Mouse (Mus musculus) small intestine, adult 2 months (tissue): Measurements from ENCODE around the gene Gm20388. TPM values are rescaled to one million over a fixed set of nuclear protein-coding genes. Genes with fewer than 3 reads are reported as not detected.

ENCODE experiments used
- H3K27ac ChIP-seq: fragments of 200-500 bp; 2 replicates; pipeline ENCODE4 v1.5.1; 2012; ENCODE audit warnings: low read depth, low read length, control low read depth, inconsistent platforms; ENCODE audit not compliant: insufficient read depth
- H3K27me3 ChIP-seq: fragments of 200-500 bp; 2 replicates; pipeline ENCODE4 v1.6.1; 2012; ENCODE audit warnings: mild to moderate bottlenecking, moderate library complexity, low read length, inconsistent platforms; ENCODE audit not compliant: control insufficient read depth, insufficient read depth
- H3K36me3 ChIP-seq: fragments of 200-500 bp; 2 replicates; pipeline ENCODE4 v1.6.1; 2012; ENCODE audit warnings: mild to moderate bottlenecking, low read length, control low read depth, inconsistent platforms; ENCODE audit not compliant: control insufficient read depth, insufficient read depth
- H3K4me1 ChIP-seq: fragments of 200-500 bp; 2 replicates; pipeline ENCODE4 v1.6.1; 2012; ENCODE audit warnings: low read length, inconsistent platforms, mixed read lengths; ENCODE audit not compliant: control insufficient read depth, insufficient read depth, insufficient read length
- H3K4me3 ChIP-seq: fragments of 200-500 bp; 2 replicates; pipeline ENCODE4 v1.5.1; 2012; ENCODE audit warnings: low read depth, mild to moderate bottlenecking, control low read depth, inconsistent platforms, low read length, moderate library complexity
- CTCF ChIP-seq: fragments of 200-500 bp; IDR thresholded peaks from 2 replicates; pipeline ENCODE4 v1.5.1; 2012; ENCODE audit warnings: low read depth, mild to moderate bottlenecking, control low read depth, inconsistent platforms, low read length, moderate library complexity, mixed read lengths; ENCODE audit not compliant: insufficient replicate concordance, insufficient read length; ENCODE audit errors: extremely low read depth
- POLR2A ChIP-seq: fragments of 200-500 bp; IDR thresholded peaks from 2 replicates; pipeline ENCODE4 v1.6.1; 2012; ENCODE audit warnings: low read depth, mild to moderate bottlenecking, control low read depth, inconsistent platforms, low read length, moderate library complexity
- WGBS: fragments of 180-500 bp; shearing (Covaris S2); methylation state at CpG from one replicate; pipeline ENCODE4 v1.1.7; 2018; 5-methylcytosine and 5-hydroxymethylcytosine counted together
- polyA plus RNA-seq: library from polyadenylated mRNA; depleted of rRNA; stranded (reverse); fragments of >200 nt; gene quantifications from 2 replicates; pipeline ENCODE4 v1.2.3, GENCODE M21; 2012

The Gm20388 gene
- polyA plus RNA-seq, 1 experiment: 37.3 TPM

DNA sequence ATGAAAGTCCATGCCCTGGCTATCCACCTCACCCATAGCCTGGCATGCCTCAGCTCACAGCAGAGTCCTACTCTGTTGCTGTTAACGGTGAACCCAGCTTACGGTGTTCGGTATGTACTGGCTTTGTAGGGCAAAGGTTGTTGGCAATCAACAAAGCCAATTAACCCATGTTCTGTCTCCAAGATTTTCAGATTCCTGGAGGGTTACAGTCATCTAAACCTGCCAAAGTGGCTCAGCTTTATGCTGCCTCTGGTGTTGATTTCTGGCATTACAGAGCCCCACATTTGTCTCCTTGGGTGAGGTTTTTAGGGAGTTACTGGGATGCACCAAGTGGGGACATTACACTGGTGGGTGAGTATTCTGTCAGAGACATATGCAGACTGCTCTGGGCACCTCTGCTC, 2786.5 kb downstream of the Gm20388 start:
- 10% methylated on average over 3 of the region's 3 CpGs for WGBS
- Histone ChIP-seq H3K4me1 (peaks cover 10% of the 10 kb centered on the region), H3K36me3 (no peaks in the 10 kb centered on the region), H3K27ac (peak overlapping the region; percentile 4; the same call in 1 of the 2 replicates), H3K4me3 (peak overlapping the region; percentile 49), H3K27me3 (no peaks in the 10 kb centered on the region)
- TF ChIP-seq CTCF (peak; percentile 16; the same call in 1 of the 2 replicates), POLR2A (no peak)

GRCm38 (mm10) chr8:122697586-122697985, 2786.9 kb downstream of the Gm20388 start:
- 79% methylated on average over 6 of the region's 6 CpGs for WGBS
- Histone ChIP-seq H3K27ac (peak overlapping the region; percentile 4; the same call in 1 of the 2 replicates), H3K27me3 (no peaks in the 10 kb centered on the region), H3K4me3 (peak overlapping the region; percentile 49), H3K36me3 (no peaks in the 10 kb centered on the region), H3K4me1 (peaks cover 7% of the 10 kb centered on the region)
- TF ChIP-seq POLR2A (no peak), CTCF (no peak)

DNA sequence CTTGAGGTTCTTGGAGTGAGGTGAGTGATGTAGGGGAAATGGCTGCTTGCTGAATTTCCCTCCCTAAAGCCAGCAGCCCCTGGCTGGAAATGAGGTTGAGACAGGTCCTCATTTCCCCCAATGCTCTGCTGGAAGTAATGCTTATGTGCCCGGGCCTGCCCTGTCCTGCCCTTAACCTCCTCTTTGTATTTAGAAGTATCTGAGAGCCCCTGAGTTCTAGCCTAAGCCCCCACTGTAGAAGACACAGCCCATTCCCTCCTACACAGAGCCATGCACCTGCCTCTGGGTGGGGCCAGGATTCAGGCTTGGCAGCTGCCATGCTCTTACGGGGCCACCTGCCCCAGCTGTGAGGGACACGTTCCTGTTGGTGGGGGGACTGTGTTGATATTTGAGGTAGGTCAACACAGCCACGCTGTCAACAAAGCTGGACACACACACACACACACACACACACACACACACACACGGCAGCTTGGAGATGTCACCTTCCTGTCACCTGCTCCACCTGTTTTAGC, 2787.7 kb downstream of the Gm20388 start:
- WGBS: 29% methylated on average over 5 of the region's 5 CpGs
- no peaks in the 10 kb centered on the region for H3K27me3 ChIP-seq
- peak overlapping the region; percentile 49 for H3K4me3 ChIP-seq
- H3K4me1 ChIP-seq: peaks cover 7% of the 10 kb centered on the region
- no peaks in the 10 kb centered on the region for H3K36me3 ChIP-seq
- TF ChIP-seq CTCF: no peak
- no peak for TF ChIP-seq POLR2A
- H3K27ac ChIP-seq: peak overlapping the region; percentile 52

GRCm38 (mm10) chr8:122699005-122699492, 2788.4 kb downstream of the Gm20388 start, which contains the start of gene Cbfa2t3:
Cbfa2t3 (minus strand) TSS chr8:122699109.
- Histone ChIP-seq H3K4me1 (peaks cover 5% of the 10 kb centered on the region; the same call in 1 of the 2 replicates), H3K4me3 (peak within 1 kb of the TSS; percentile 49), H3K27ac (peak within 1 kb of the TSS; percentile 52), H3K27me3 (no peaks in the 10 kb centered on the region), H3K36me3 (no peaks in the 10 kb centered on the region)
- TF ChIP-seq POLR2A (no peak), CTCF (no peak)
- 52% methylated on average over 13 of the region's 13 CpGs for WGBS

DNA sequence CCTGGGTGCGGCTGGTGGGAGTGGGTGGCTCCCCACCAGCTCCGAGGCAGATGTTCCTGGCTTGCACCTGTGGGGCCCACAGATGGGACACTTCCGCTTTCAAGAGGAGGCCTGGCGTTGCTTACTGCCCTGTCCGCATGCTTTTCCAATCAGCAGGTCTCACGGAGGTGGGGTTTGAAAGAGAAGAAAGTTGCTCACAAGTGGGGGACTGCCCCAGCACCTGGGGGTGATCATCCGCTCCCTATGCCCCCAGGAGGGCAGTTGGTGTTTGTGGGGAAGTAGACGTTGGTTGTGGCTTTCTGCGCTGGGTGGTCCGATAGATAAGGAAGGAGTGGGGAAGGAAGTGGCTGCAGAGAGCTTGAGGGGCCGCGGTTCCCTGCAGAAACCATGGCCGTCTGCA, 2790.0 kb downstream of the Gm20388 start:
- WGBS: 62% methylated on average over 13 of the region's 13 CpGs
- Histone ChIP-seq H3K36me3 (no peaks in the 10 kb centered on the region), H3K27me3 (no peaks in the 10 kb centered on the region), H3K27ac (peak overlapping the region; percentile 39), H3K4me1 (peaks cover 4% of the 10 kb centered on the region), H3K4me3 (no peak overlapping the region)
- TF ChIP-seq POLR2A (no peak), CTCF (no peak)

DNA sequence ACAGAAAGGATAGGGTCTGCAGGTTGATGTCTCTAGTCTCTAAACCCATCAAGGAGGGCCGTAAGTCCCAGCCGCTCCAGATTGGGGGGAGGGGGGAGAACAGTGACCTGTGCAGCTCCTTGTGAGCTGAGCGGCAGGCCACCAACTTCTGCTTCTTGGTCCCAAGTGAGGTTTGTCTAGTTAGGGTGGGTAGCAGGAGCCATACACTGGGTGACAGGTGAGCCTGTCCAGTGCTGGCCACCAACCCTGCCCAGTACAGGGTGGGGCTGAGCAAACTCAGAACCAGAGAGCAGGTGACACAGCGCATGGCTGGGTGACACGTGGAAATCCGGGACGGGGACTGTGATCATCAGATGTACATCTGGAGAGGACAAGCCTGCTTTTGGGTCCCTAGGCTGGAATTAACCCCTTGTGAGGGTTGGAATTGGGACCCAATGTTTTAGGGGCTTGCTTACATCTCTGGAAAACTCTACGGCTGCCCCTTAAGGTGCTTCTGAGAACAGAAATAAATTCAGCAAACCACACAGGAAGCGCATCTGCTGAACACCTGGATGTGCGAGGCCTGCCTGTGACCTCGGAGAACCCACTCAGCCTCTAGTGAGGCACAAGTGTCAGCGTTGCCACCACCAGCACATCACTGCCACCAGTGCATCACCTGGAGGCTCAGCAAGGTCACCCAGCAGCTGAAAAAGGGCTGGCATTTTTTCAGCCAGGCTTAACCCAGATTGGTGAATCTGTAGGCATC, 2791.0 kb downstream of the Gm20388 start:
- H3K27ac ChIP-seq: peak overlapping the region; percentile 39
- no peaks in the 10 kb centered on the region for H3K27me3 ChIP-seq

DNA sequence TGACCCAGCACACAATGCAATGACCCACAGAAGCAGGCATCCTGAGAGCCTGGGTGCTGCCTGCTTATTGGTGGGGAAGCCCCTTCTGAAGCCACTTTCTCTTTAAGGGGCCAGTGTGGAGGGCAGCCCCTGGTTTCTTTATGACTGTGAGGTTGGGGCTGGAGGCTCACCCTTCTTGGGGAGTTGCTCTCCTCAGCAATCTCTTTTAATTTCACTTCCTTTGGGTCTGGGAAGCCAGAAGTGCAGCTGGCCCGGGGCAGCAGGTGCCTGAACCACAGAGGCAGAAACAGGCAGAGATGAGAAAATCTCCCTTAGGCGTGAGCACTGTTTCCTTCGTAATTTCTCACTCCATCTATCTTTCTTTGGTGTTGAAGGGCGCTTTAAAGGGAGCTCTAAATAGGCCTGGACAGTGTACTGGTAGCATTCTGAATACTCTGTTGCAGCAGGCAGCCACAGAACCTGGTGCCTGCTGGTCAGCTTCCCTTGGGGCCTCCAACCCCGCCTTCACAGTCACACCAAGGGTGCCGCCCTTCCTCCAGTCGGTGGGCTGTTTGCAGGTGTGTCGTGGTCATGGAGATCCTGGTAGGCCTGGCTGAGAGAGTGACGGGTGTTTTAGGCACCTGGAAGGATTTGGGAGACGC, 2791.8 kb downstream of the Gm20388 start:
- no peaks in the 10 kb centered on the region for H3K36me3 ChIP-seq
- no peak overlapping the region for H3K4me3 ChIP-seq
- H3K27ac ChIP-seq: peak overlapping the region; percentile 44
- H3K4me1 ChIP-seq: peaks cover 4% of the 10 kb centered on the region
- H3K27me3 ChIP-seq: no peaks in the 10 kb centered on the region
- 55% methylated on average over 10 of the region's 10 CpGs for WGBS
- TF ChIP-seq POLR2A: no peak

More for the DNA sequence above, 2791.0 kb downstream of the Gm20388 start:
- no peak for TF ChIP-seq CTCF
- TF ChIP-seq POLR2A: no peak
- Histone ChIP-seq H3K36me3 (no peaks in the 10 kb centered on the region), H3K4me1 (peaks cover 4% of the 10 kb centered on the region), H3K4me3 (no peak overlapping the region)
- WGBS: 59% methylated on average over 12 of the region's 12 CpGs
